Mouse (Mus musculus): ENCODE measurements around the gene Krt84. TPM values are rescaled to one million over a fixed set of nuclear protein-coding genes. Genes with fewer than 3 reads are reported as not detected.
"Not testable (repeated sequence)": the region's sequence is repeated elsewhere in the genome, so short reads cannot be mapped to it uniquely, and the experiment has no call there.

Gene Krt84
- polyA plus RNA-seq, 1 experiment, result not detected

- Histone ChIP-seq H3K27ac (ENCODE audit: control insufficient read depth, insufficient read depth, low read depth, low read length) (no peak overlapping the region), H3K27me3 (ENCODE audit: control insufficient read depth, insufficient read depth, low read length) (no peaks in the 10 kb centered on the region), H3K36me3 (ENCODE audit: control insufficient read depth, insufficient read depth, low read length) (no peaks in the 10 kb centered on the region), H3K4me1 (ENCODE audit: control insufficient read depth, insufficient read depth, low read length) (no peaks in the 10 kb centered on the region), H3K4me3 (ENCODE audit: control insufficient read depth, low read depth, low read length) (no peak overlapping the region)
- TF ChIP-seq CTCF (IDR thresholded peaks at IDR 0.05; ENCODE audit: control insufficient read depth, insufficient read depth, insufficient replicate concordance, low read depth, low read length) (no peak), POLR2A (IDR thresholded peaks at IDR 0.05; ENCODE audit: control insufficient read depth, low read depth, low read length) (no peak)
Observed at GRCm38 (mm10) chr15:101536054-101536850, 3.6 kb upstream of the Krt84 start.

- Histone ChIP-seq H3K4me3 (ENCODE audit: control insufficient read depth, low read depth, low read length) (no peak overlapping the region), H3K36me3 (ENCODE audit: control insufficient read depth, insufficient read depth, low read length) (no peaks in the 10 kb centered on the region), H3K4me1 (ENCODE audit: control insufficient read depth, insufficient read depth, low read length) (no peaks in the 10 kb centered on the region), H3K27me3 (ENCODE audit: control insufficient read depth, insufficient read depth, low read length) (no peaks in the 10 kb centered on the region), H3K27ac (ENCODE audit: control insufficient read depth, insufficient read depth, low read depth, low read length) (no peak overlapping the region)
- TF ChIP-seq CTCF (IDR thresholded peaks at IDR 0.05; ENCODE audit: control insufficient read depth, insufficient read depth, insufficient replicate concordance, low read depth, low read length), result no peak
- no peak for TF ChIP-seq POLR2A (IDR thresholded peaks at IDR 0.05; ENCODE audit: control insufficient read depth, low read depth, low read length)
Observed at GRCm38 (mm10) chr15:101522556-101523232, 9.9 kb downstream of the Krt84 start.

- peak; percentile 71; the same call in 1 of the 2 replicates for TF ChIP-seq CTCF (IDR thresholded peaks at IDR 0.05; ENCODE audit: control insufficient read depth, insufficient read depth, insufficient replicate concordance, low read depth, low read length)
- no peak for TF ChIP-seq POLR2A (IDR thresholded peaks at IDR 0.05; ENCODE audit: control insufficient read depth, low read depth, low read length)
- Histone ChIP-seq H3K4me1 (ENCODE audit: control insufficient read depth, insufficient read depth, low read length) (no peaks in the 10 kb centered on the region), H3K36me3 (ENCODE audit: control insufficient read depth, insufficient read depth, low read length) (no peaks in the 10 kb centered on the region), H3K27ac (ENCODE audit: control insufficient read depth, insufficient read depth, low read depth, low read length) (no peak overlapping the region), H3K4me3 (ENCODE audit: control insufficient read depth, low read depth, low read length) (no peak overlapping the region), H3K27me3 (ENCODE audit: control insufficient read depth, insufficient read depth, low read length) (no peaks in the 10 kb centered on the region)
Observed at GRCm38 (mm10) chr15:101519792-101520191, 12.8 kb downstream of the Krt84 start.

- H3K4me3 ChIP-seq (ENCODE audit: control insufficient read depth, low read depth, low read length); H3K4me1 ChIP-seq (ENCODE audit: control insufficient read depth, insufficient read depth, low read length); H3K36me3 ChIP-seq (ENCODE audit: control insufficient read depth, insufficient read depth, low read length); H3K27ac ChIP-seq (ENCODE audit: control insufficient read depth, insufficient read depth, low read depth, low read length); H3K27me3 ChIP-seq (ENCODE audit: control insufficient read depth, insufficient read depth, low read length): not testable (repeated sequence)
Observed at GRCm38 (mm10) chr15:101517161-101517560, 15.5 kb downstream of the Krt84 start, which contains the start of gene Gm49425. Gene Gm49425 (minus strand): TSS chr15:101517261.

- no peak overlapping the region for H3K4me3 ChIP-seq (ENCODE audit: control insufficient read depth, low read depth, low read length)
- H3K27ac ChIP-seq (ENCODE audit: control insufficient read depth, insufficient read depth, low read depth, low read length), result no peak overlapping the region
- TF ChIP-seq CTCF (IDR thresholded peaks at IDR 0.05; ENCODE audit: control insufficient read depth, insufficient read depth, insufficient replicate concordance, low read depth, low read length) (no peak), POLR2A (IDR thresholded peaks at IDR 0.05; ENCODE audit: control insufficient read depth, low read depth, low read length) (no peak)
- H3K27me3 ChIP-seq (ENCODE audit: control insufficient read depth, insufficient read depth, low read length), result no peaks in the 10 kb centered on the region
- H3K36me3 ChIP-seq (ENCODE audit: control insufficient read depth, insufficient read depth, low read length), result no peaks in the 10 kb centered on the region
- H3K4me1 ChIP-seq (ENCODE audit: control insufficient read depth, insufficient read depth, low read length), result no peaks in the 10 kb centered on the region
Observed at GRCm38 (mm10) chr15:101508247-101508646, 24.4 kb downstream of the Krt84 start.

GRCm38 (mm10) chr15:101506896-101507758, 25.5 kb downstream of the Krt84 start:
- no peak overlapping the region for H3K4me3 ChIP-seq (ENCODE audit: control insufficient read depth, low read depth, low read length)
- no peaks in the 10 kb centered on the region for H3K4me1 ChIP-seq (ENCODE audit: control insufficient read depth, insufficient read depth, low read length)
- H3K36me3 ChIP-seq (ENCODE audit: control insufficient read depth, insufficient read depth, low read length), result no peaks in the 10 kb centered on the region
- no peak for TF ChIP-seq CTCF (IDR thresholded peaks at IDR 0.05; ENCODE audit: control insufficient read depth, insufficient read depth, insufficient replicate concordance, low read depth, low read length)
- H3K27ac ChIP-seq (ENCODE audit: control insufficient read depth, insufficient read depth, low read depth, low read length), result no peak overlapping the region
- no peaks in the 10 kb centered on the region for H3K27me3 ChIP-seq (ENCODE audit: control insufficient read depth, insufficient read depth, low read length)

- Histone ChIP-seq H3K36me3 (ENCODE audit: control insufficient read depth, insufficient read depth, low read length) (no peaks in the 10 kb centered on the region), H3K4me3 (ENCODE audit: control insufficient read depth, low read depth, low read length) (no peak overlapping the region), H3K27ac (ENCODE audit: control insufficient read depth, insufficient read depth, low read depth, low read length) (no peak overlapping the region), H3K4me1 (ENCODE audit: control insufficient read depth, insufficient read depth, low read length) (no peaks in the 10 kb centered on the region; the same call in 1 of the 2 replicates), H3K27me3 (ENCODE audit: control insufficient read depth, insufficient read depth, low read length) (no peaks in the 10 kb centered on the region)
- TF ChIP-seq CTCF (IDR thresholded peaks at IDR 0.05; ENCODE audit: control insufficient read depth, insufficient read depth, insufficient replicate concordance, low read depth, low read length) (no peak), POLR2A (IDR thresholded peaks at IDR 0.05; ENCODE audit: control insufficient read depth, low read depth, low read length) (no peak)
Observed at GRCm38 (mm10) chr15:101497181-101497580, 35.4 kb downstream of the Krt84 start.

Measured in testis, adult 2 months (tissue).